Mouse (Mus musculus): ENCODE measurements around the gene Parp16. TPM values are rescaled to one million over a fixed set of nuclear protein-coding genes. Genes with fewer than 3 reads are reported as not detected.
"Not testable (repeated sequence)": the region's sequence is repeated elsewhere in the genome, so short reads cannot be mapped to it uniquely, and the experiment has no call there.

Gene Parp16
- polyA plus RNA-seq, 1 experiment from 2014 or later, result 7.5 TPM

DNA sequence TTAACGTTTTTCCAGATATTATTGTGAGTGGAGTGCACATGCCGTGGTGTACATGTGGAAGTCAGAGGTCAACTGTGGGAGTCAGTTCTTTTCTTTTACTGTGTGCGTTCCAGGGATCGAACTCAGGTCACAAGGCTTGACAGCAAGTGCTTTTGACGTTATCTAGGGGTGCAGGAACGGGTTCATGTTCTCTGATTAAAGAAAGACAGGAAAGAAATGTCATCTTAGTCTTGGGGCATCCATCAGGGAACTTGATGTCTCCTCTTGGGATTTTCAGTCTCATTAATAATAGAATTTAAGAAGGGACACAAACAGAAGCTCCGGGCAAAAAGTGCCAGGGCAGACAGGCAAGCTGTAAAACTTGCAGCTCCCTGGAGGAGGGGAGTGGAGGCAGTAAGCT, 4.6 kb downstream of the Parp16 start:
- Histone ChIP-seq H3K4me3 (ENCODE audit: low read depth, low read length) (no peak overlapping the region), H3K36me3 (ENCODE audit: control insufficient read depth, insufficient read depth, low read length) (no peaks in the 10 kb centered on the region), H3K9me3 (ENCODE audit: control insufficient read depth, low read length) (no peaks in the 10 kb centered on the region), H3K4me2 (no peak overlapping the region), H3K9ac (ENCODE audit: low read depth, low read length) (peak overlapping the region; percentile 31; the same call in 1 of the 2 replicates), H3K27ac (ENCODE audit: low read depth, low read length) (no peak overlapping the region), H3K4me1 (replicated peaks; ENCODE audit: control insufficient read depth, insufficient read depth, low read length) (peaks cover 25% of the 10 kb centered on the region), H3K27me3 (replicated peaks; ENCODE audit: control insufficient read depth, insufficient read depth, low read length) (no peaks in the 10 kb centered on the region)
- DNase-seq (ENCODE audit: low spot score) (no peak), ATAC-seq (replicated peaks; ENCODE audit: low FRiP score) (no peak)
- 46% methylated on average over 7 of the region's 7 CpGs for WGBS

DNA sequence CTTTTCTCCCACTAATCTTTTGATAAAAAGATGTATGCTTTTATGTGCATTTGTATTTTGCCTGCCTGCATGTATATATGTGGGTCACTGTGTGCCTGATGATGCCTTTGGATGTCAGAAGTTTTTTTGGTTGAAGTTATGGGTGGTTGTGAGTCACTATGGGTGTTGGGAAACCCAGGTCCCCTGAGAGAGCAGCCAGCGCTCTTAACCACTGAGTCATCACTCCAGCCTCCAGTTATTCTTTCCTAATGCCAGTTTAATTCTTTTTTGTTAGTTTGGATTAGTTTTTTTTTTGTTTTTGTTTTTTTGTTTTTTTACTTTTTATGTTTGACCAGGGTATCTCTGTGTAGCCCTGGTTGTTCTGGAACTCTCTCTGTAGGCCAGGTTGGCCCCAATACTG, 5.5 kb downstream of the Parp16 start:
- Histone ChIP-seq H3K27me3 (replicated peaks; ENCODE audit: control insufficient read depth, insufficient read depth, low read length) (no peaks in the 10 kb centered on the region), H3K9ac (ENCODE audit: low read depth, low read length) (no peak overlapping the region), H3K4me1 (replicated peaks; ENCODE audit: control insufficient read depth, insufficient read depth, low read length) (peaks cover 16% of the 10 kb centered on the region), H3K9me3 (ENCODE audit: control insufficient read depth, low read length) (no peaks in the 10 kb centered on the region), H3K4me2 (no peak overlapping the region), H3K36me3 (ENCODE audit: control insufficient read depth, insufficient read depth, low read length) (no peaks in the 10 kb centered on the region), H3K27ac (ENCODE audit: low read depth, low read length) (peak overlapping the region; percentile 46; the same call in 1 of the 2 replicates), H3K4me3 (ENCODE audit: low read depth, low read length) (no peak overlapping the region)
- WGBS, result 73% methylated on average over 1 of the region's 1 CpGs
- DNase-seq (ENCODE audit: low spot score), result no peak
- ATAC-seq (replicated peaks; ENCODE audit: low FRiP score), result no peak

DNA sequence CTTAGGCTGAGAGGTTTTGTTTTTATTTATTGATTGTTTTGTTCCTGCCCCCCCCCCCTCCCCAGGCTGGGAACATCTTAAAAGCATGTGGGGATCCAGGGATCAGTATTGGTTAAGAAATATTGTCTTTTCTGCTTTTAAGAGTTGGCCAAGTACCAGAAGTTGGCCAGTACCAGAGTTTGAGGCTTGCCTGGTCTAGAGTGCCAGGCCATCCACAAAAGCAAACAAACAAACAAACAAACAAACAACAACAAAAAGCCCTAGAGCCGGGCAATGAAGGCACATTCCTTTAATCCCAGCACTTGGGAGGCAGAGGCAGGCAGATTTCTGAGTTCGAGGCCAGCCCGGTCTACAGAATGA, 5.8 kb downstream of the Parp16 start:
- DNase-seq (ENCODE audit: low spot score) (no peak), ATAC-seq (replicated peaks; ENCODE audit: low FRiP score) (no peak)
- no peaks in the 10 kb centered on the region for H3K36me3 ChIP-seq (ENCODE audit: control insufficient read depth, insufficient read depth, low read length)
- peaks cover 12% of the 10 kb centered on the region for H3K4me1 ChIP-seq (replicated peaks; ENCODE audit: control insufficient read depth, insufficient read depth, low read length)
- H3K4me2 ChIP-seq, result no peak overlapping the region
- H3K9me3 ChIP-seq (ENCODE audit: control insufficient read depth, low read length), result no peaks in the 10 kb centered on the region
- WGBS, result 36% methylated on average over 3 of the region's 3 CpGs
- no peak overlapping the region for H3K9ac ChIP-seq (ENCODE audit: low read depth, low read length)
- H3K27ac ChIP-seq (ENCODE audit: low read depth, low read length), result peak overlapping the region; percentile 46; the same call in 1 of the 2 replicates
- H3K4me3 ChIP-seq (ENCODE audit: low read depth, low read length), result no peak overlapping the region
- H3K27me3 ChIP-seq (replicated peaks; ENCODE audit: control insufficient read depth, insufficient read depth, low read length), result no peaks in the 10 kb centered on the region

DNA sequence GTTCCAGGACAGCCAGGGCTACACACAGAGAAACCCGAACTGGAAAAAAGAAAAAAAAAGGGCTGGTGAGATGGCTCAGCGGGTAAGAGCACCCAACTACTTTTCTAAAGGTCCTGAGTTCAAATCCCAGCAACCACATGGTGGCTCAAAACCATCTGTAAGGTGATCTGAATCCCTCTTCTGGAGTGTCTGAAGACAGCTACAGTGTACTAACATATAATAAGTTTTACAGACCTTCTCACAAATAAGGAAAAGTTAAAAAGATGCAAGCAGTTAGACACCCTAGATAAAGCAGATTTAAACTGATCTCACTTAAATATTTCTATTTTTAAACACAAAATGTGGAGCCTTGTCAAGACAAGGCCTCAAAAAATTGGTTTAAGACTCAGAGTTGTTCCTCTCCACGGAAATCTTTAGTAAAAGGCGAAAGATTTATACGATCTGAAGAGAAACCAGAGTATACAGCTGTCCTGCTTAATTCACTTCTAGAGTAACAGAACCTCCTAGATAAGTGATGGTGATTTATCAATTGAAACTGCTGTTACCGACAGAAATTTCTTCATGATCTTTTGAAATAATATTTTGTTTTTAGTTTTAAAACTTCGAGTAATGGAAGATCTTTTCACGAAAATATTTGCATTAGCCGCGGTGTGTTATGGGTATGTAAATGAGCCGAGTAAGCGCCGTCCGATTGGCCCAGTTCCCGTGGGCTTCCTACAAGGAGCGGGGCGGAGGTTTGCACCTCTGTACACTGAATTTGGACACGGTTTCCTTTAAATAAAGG, 6.4 kb downstream of the Parp16 start:
- WGBS, result under 1% methylated on average over 18 of the region's 18 CpGs
- Histone ChIP-seq H3K36me3 (ENCODE audit: control insufficient read depth, insufficient read depth, low read length) (no peaks in the 10 kb centered on the region), H3K4me1 (replicated peaks; ENCODE audit: control insufficient read depth, insufficient read depth, low read length) (peaks cover 10% of the 10 kb centered on the region), H3K9me3 (ENCODE audit: control insufficient read depth, low read length) (no peaks in the 10 kb centered on the region), H3K27me3 (replicated peaks; ENCODE audit: control insufficient read depth, insufficient read depth, low read length) (no peaks in the 10 kb centered on the region), H3K4me3 (ENCODE audit: low read depth, low read length) (peak overlapping the region; percentile 50), H3K4me2 (peak overlapping the region; percentile 79), H3K27ac (ENCODE audit: low read depth, low read length) (peak overlapping the region; percentile 83), H3K9ac (ENCODE audit: low read depth, low read length) (peak overlapping the region; percentile 72)
- peak; percentile 72 for DNase-seq (ENCODE audit: low spot score)
- peak; percentile 85 for ATAC-seq (replicated peaks; ENCODE audit: low FRiP score)

DNA sequence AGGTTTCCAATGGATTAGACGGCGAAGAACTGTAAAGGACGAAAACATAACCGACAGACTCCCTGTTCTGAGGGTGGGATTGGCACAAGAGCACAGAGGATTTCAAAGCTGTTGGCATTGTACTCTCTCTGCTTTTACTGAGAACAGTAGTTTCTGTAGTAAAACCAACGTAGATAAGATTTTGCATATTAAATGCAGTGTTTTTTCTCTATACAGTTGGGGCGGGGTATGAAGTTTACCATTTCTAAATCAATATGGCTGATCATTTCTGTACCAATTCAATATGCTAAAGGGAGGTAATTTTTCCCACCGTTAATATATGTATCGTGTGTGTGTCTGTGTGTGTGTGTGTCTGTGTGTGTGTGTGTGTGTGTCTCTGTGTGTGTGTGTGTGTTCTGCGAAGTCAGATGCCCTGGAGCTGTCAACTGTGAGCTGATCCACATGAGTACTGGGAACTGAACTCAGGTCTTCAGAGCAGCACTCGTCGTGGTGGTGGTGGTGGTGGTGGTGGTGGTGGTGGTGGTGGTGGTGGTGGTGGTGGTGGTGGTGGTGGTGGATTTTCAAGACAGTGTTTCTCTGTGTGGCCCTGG, 7.1 kb downstream of the Parp16 start:
- no peaks in the 10 kb centered on the region for H3K27me3 ChIP-seq (replicated peaks; ENCODE audit: control insufficient read depth, insufficient read depth, low read length)
- 21% methylated on average over 11 of the region's 11 CpGs for WGBS
- H3K4me1 ChIP-seq (replicated peaks; ENCODE audit: control insufficient read depth, insufficient read depth, low read length), result peaks cover 10% of the 10 kb centered on the region
- H3K27ac ChIP-seq (ENCODE audit: low read depth, low read length), result peak overlapping the region; percentile 83
- H3K9ac ChIP-seq (ENCODE audit: low read depth, low read length), result peak overlapping the region; percentile 72
- peak overlapping the region; percentile 50 for H3K4me3 ChIP-seq (ENCODE audit: low read depth, low read length)
- no peaks in the 10 kb centered on the region for H3K36me3 ChIP-seq (ENCODE audit: control insufficient read depth, insufficient read depth, low read length)
- no peak for DNase-seq (ENCODE audit: low spot score)
- no peaks in the 10 kb centered on the region for H3K9me3 ChIP-seq (ENCODE audit: control insufficient read depth, low read length)
- peak overlapping the region; percentile 79 for H3K4me2 ChIP-seq
- 0 out of 2 replicates have a peak, but pooled peaks have one; percentile 2 for ATAC-seq (replicated peaks; ENCODE audit: low FRiP score)

DNA sequence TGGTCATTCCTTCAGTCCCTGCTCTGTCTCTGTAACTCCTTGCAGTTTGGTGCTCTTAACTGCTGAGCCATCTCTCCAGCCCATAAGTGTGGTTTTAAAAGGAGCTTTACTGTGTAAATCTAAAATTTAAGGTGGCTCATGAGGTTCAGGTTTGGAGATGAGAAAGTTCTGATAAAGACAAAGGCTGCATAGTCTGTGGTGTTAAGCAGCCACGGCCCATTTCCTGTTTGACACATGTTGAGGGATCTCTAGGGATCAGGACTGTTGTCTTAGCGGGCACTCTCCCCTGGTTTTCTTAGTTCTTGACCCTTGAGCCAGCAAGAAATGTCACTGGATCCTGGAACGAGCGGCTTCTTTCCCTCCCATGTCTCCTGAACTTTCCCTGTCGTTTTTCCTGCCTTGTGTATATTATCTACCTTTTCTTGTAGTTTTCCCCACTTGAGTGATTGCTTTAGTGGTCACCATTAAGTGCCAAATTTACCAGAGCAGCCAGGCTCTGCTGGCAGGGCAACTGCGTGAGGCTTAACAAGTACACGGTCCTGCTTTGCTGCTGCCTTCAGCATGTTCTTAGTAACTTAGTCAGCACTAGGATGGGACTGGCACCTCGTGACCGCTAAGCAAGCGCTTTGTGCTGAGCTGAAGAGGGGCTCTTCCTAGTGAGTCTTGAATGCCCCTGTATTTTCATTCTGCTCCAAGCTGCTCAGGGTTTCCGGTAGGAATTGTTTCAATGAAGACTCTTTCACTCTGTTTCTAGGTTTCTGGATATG, 10.1 kb downstream of the Parp16 start:
- DNase-seq (ENCODE audit: low spot score), result no peak
- H3K27ac ChIP-seq (ENCODE audit: low read depth, low read length), result no peak overlapping the region
- WGBS, result 62% methylated on average over 11 of the region's 11 CpGs

DNA sequence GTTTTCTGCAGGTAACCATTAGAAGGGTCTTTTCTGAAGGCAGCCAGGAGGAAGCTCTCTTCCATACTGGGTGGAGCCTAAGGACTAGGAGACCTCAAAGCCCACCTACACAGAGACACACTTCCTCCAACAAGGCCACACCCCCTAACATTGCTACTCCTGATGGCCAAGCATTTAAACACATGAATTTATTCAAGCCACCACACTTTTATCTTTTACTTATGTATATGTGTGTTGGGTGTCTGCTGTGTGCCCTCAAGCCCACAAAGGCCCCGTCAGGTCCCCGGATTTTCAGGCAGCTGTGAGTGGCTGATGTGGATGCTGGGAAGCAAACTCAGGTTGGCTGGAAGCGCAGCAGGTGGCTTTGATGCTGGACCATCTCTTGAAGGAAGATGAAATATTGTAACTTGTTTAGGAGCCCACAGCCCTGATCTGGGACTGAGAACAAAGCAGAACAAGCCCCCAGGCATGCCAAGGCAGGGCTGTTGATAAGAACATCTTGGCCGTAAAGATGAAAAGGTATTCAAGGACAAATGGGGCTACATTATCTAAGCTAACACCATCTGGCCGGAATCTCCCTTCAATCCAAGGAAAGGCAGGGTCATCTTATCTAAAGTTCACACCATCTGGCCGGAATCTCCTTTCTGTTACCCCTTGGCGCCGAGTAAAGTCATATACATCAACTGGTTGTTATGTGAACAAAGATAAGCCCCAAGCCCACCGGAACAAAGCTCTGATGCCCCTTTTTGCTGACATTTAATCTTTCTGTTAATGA, 12.1 kb downstream of the Parp16 start:
- H3K27ac ChIP-seq (ENCODE audit: low read depth, low read length); ATAC-seq (replicated peaks; ENCODE audit: low FRiP score); H3K36me3 ChIP-seq (ENCODE audit: control insufficient read depth, insufficient read depth, low read length); H3K9ac ChIP-seq (ENCODE audit: low read depth, low read length); DNase-seq (ENCODE audit: low spot score); H3K4me2 ChIP-seq; H3K9me3 ChIP-seq (ENCODE audit: control insufficient read depth, low read length); H3K4me3 ChIP-seq (ENCODE audit: low read depth, low read length); H3K27me3 ChIP-seq (replicated peaks; ENCODE audit: control insufficient read depth, insufficient read depth, low read length); H3K4me1 ChIP-seq (replicated peaks; ENCODE audit: control insufficient read depth, insufficient read depth, low read length): not testable (repeated sequence)
- 79% methylated on average over 9 of the region's 9 CpGs for WGBS

More for the DNA sequence above, 10.1 kb downstream of the Parp16 start:
- Histone ChIP-seq H3K4me1 (replicated peaks; ENCODE audit: control insufficient read depth, insufficient read depth, low read length) (no peaks in the 10 kb centered on the region), H3K9me3 (ENCODE audit: control insufficient read depth, low read length) (no peaks in the 10 kb centered on the region), H3K4me3 (ENCODE audit: low read depth, low read length) (no peak overlapping the region), H3K36me3 (ENCODE audit: control insufficient read depth, insufficient read depth, low read length) (no peaks in the 10 kb centered on the region), H3K27me3 (replicated peaks; ENCODE audit: control insufficient read depth, insufficient read depth, low read length) (no peaks in the 10 kb centered on the region), H3K9ac (ENCODE audit: low read depth, low read length) (no peak overlapping the region), H3K4me2 (no peak overlapping the region)
- no peak for ATAC-seq (replicated peaks; ENCODE audit: low FRiP score)
